8 mouse cellular contexts compared by ENCODE assay signal in genomic region chr17:80223829-80224228, GRCm38 (mm10). TPM values are rescaled to one million over a fixed set of nuclear protein-coding genes. Genes with fewer than 3 reads are reported as not detected.
DNase-seq lines count a peak whose midpoint lies in the region; ATAC-seq and TF ChIP-seq lines count a peak whose summit lies in the region.

No protein-coding gene starts in this region.

- DNase-seq in gastrocnemius, adult 2 months, result no peak
- DNase-seq in gastrocnemius, postnatal 25 days, result no peak
- DNase-seq in ES-E14 (ENCODE audit: low read depth, low spot score), result no peak
- DNase-seq in retina, postnatal 1 day, result no peak
- no peak for DNase-seq in embryo, embryonic 10.5 days (ENCODE audit: low spot score)
- no peak for DNase-seq in gastrocnemius, postnatal 4 days (ENCODE audit: low spot score in 2 of 2)

- no peaks in the 10 kb centered on the region for H3K9me3 ChIP-seq in ES-E14 (ENCODE audit: control insufficient read depth, insufficient read depth, low read depth, low read length)
- no peaks in the 10 kb centered on the region for H3K9me3 ChIP-seq in heart, embryonic 16.5 days (replicated peaks; ENCODE audit: control insufficient read depth, low read length)

- WGBS in heart, embryonic 16.5 days, result 6% methylated on average over 9 of the region's 9 CpGs
- 2% methylated on average over 8 of the region's 9 CpGs for WGBS in macrophage (ENCODE audit: missing documents)

- peak overlapping the region; percentile 84 for H3K4me2 ChIP-seq in heart, embryonic 16.5 days (ENCODE audit: low read depth, low read length)

- H3K27me3 ChIP-seq in heart, embryonic 16.5 days (ENCODE audit: control insufficient read depth, insufficient read depth, low read length), result no peaks in the 10 kb centered on the region

- no peaks in the 10 kb centered on the region for H3K4me1 ChIP-seq in ES-E14 (ENCODE audit: control insufficient read depth in 2 of 2, insufficient read depth in 2 of 2, low read length in 2 of 2, poor library complexity in 1 of 2)
- H3K4me1 ChIP-seq in heart, embryonic 16.5 days (ENCODE audit: control insufficient read depth, insufficient read depth, low read length), result peaks cover 6% of the 10 kb centered on the region

- TF ChIP-seq CTCF in gastrocnemius, adult 2 months (IDR thresholded peaks at IDR 0.05), result no peak

- ATAC-seq in heart, embryonic 16.5 days (replicated peaks; ENCODE audit: extremely low read depth, insufficient read depth, low FRiP score), result 0 out of 2 replicates have a peak, but pooled peaks have one; percentile 26

- H3K4me3 ChIP-seq in gastrocnemius, adult 2 months, result peak overlapping the region; percentile 79
- peak overlapping the region; percentile 79 to 85 for H3K4me3 ChIP-seq in ES-E14 (ENCODE audit: insufficient read depth in 1 of 2, low read depth in 1 of 2, low read length in 2 of 2, poor library complexity in 1 of 2, severe bottlenecking in 1 of 2)
- H3K4me3 ChIP-seq in heart, embryonic 16.5 days (ENCODE audit: low read length), result peak overlapping the region; percentile 70
- H3K4me3 ChIP-seq in macrophage (ENCODE audit: inconsistent target), result peak overlapping the region; percentile 67

- in situ Hi-C loops in ES-E14 (cut with MboI; ENCODE audit: low sequenced_read_pairs in 2 of 2, unreplicated experiment in 2 of 2), result no loop called here

- intact Hi-C loops in gastrocnemius, adult 2 months (cut with DNase I), result no loop called here

- H3K27ac ChIP-seq in gastrocnemius, adult 2 months, result peak overlapping the region; percentile 90
- H3K27ac ChIP-seq in ES-E14 (ENCODE audit: insufficient read depth, low read depth, low read length, poor library complexity, severe bottlenecking) (peak overlapping the region; percentile 46; the same call in 1 of the 2 replicates), macrophage (peak overlapping the region; percentile 58)
- H3K27ac ChIP-seq in heart, embryonic 16.5 days (ENCODE audit: low read length), result peak overlapping the region; percentile 87

- no peaks in the 10 kb centered on the region for H3K79me2 ChIP-seq in macrophage (ENCODE audit: inconsistent target)

- H3K9ac ChIP-seq in ES-E14 (ENCODE audit: insufficient read depth, low read depth, low read length, poor library complexity, severe bottlenecking), result peak overlapping the region; percentile 77; the same call in 1 of the 2 replicates
- H3K9ac ChIP-seq in heart, embryonic 16.5 days (ENCODE audit: low read length), result peak overlapping the region; percentile 81

- H3K36me3 ChIP-seq in ES-E14 (ENCODE audit: control insufficient read depth, insufficient read depth, low read length, poor library complexity, severe bottlenecking), result peaks cover 3% of the 10 kb centered on the region
- no peaks in the 10 kb centered on the region for H3K36me3 ChIP-seq in heart, embryonic 16.5 days (ENCODE audit: control insufficient read depth, insufficient read depth)
- no peaks in the 10 kb centered on the region for H3K36me3 ChIP-seq in macrophage (ENCODE audit: inconsistent target)

TF ChIP-seq in ES-E14, 5 proteins besides CTCF, POLR2A, EP300 and RAD21:
- TF ChIP-seq ZNF384 (IDR thresholded peaks at IDR 0.05; ENCODE audit: low read depth, low read length), result peak; percentile 83
- TF ChIP-seq ZC3H11A (IDR thresholded peaks at IDR 0.05; ENCODE audit: borderline replicate concordance, low read depth, low read length), result no peak
TF ChIP-seq in ES-E14: peak in this region for 1.

RNA-seq across cellular contexts. Expression of gene Gemin6, which starts 0.4 kb away (rescaled TPM):
- total RNA-seq in gastrocnemius, adult 2 months (2021), result 1 to 10 TPM; 6.0 to 7.4 TPM
- 1 to 10 TPM; 4.7 to 5.6 TPM for total RNA-seq in gastrocnemius, postnatal 25 days (2021)
- 28.4 and 45.4 TPM in 2 replicates for total RNA-seq in ES-E14 (2012; rRNA removed)
- 26.3 and 26.8 TPM in 2 replicates for polyA plus RNA-seq in heart, embryonic 16.5 days (2015; fragmentation: Nextera tagmentation; extraction: Ambion mirVana)
- total RNA-seq in macrophage (2018; cell fraction: chromatin; rRNA removed), result 1 to 10 TPM in 7 of 26 experiments, under 1 TPM in 5, not detected in 14; 0.68 to 3.5 (median 1.4) TPM
- 1 to 10 TPM; 1.8 to 7.3 (median 4.2) TPM for total RNA-seq in macrophage (2018; cell fraction: cytosol; rRNA removed)
- 1 to 10 TPM in 15 of 26 experiments, under 1 TPM in 5, not detected in 6; 0.50 to 4.6 (median 1.6) TPM for total RNA-seq in macrophage (2018; cell fraction: nucleus; rRNA removed)
- polyA plus RNA-seq in macrophage (2018), result 4.2 to 14.9 TPM (median 4.6 TPM) in 3 replicates
- 1 to 10 TPM; 6.4 to 6.7 TPM for total RNA-seq in gastrocnemius, postnatal 4 days (2021)

RNA-seq across cellular contexts. Expression of gene Ttc39d, which starts 16.6 kb away (rescaled TPM):
- total RNA-seq in gastrocnemius, adult 2 months (2021), result not detected
- not detected for total RNA-seq in gastrocnemius, postnatal 25 days (2021)
- 0.09 TPM in 1 of 2 replicates, not detected in the other for total RNA-seq in ES-E14 (2012; rRNA removed)
- 0.25 TPM in 1 of 2 replicates, not detected in the other for polyA plus RNA-seq in heart, embryonic 16.5 days (2015; fragmentation: Nextera tagmentation; extraction: Ambion mirVana)
- not detected for total RNA-seq in macrophage (2018; cell fraction: chromatin; rRNA removed)
- total RNA-seq in macrophage (2018; cell fraction: cytosol; rRNA removed), result under 1 TPM in 1 of 26 experiments, not detected in 25; 0.05 TPM
- total RNA-seq in macrophage (2018; cell fraction: nucleus; rRNA removed), result under 1 TPM in 1 of 26 experiments, not detected in 25; 0.21 TPM
- not detected in 3 replicates for polyA plus RNA-seq in macrophage (2018)
- under 1 TPM in 1 of 2 experiments, not detected in 1; 0.10 TPM for total RNA-seq in gastrocnemius, postnatal 4 days (2021)

RNA-seq across cellular contexts. Expression of gene Srsf7, which starts 16.7 kb away (rescaled TPM):
- 10 to 100 TPM; 29.3 to 32.9 TPM for total RNA-seq in gastrocnemius, adult 2 months (2021)
- 10 to 100 TPM; 23.4 to 23.9 TPM for total RNA-seq in gastrocnemius, postnatal 25 days (2021)
- 314 and 361 TPM in 2 replicates for total RNA-seq in ES-E14 (2012; rRNA removed)
- 291 and 311 TPM in 2 replicates for polyA plus RNA-seq in heart, embryonic 16.5 days (2015; fragmentation: Nextera tagmentation; extraction: Ambion mirVana)
- total RNA-seq in macrophage (2018; cell fraction: chromatin; rRNA removed), result 100 to 1,000 TPM in 25 of 26 experiments, 10 to 100 TPM in 1; 85.5 to 244 (median 168) TPM
- 10 to 100 TPM; 42.1 to 61.8 (median 55.0) TPM for total RNA-seq in macrophage (2018; cell fraction: cytosol; rRNA removed)
- 100 to 1,000 TPM in 15 of 26 experiments, 10 to 100 TPM in 11; 67.7 to 218 (median 114) TPM for total RNA-seq in macrophage (2018; cell fraction: nucleus; rRNA removed)
- 52.8 to 163 TPM (median 66.6 TPM) in 3 replicates for polyA plus RNA-seq in macrophage (2018)
- total RNA-seq in gastrocnemius, postnatal 4 days (2021), result 10 to 100 TPM; 79.7 to 87.1 TPM
